Mouse (Mus musculus) MEL (cell line): ENCODE data around the gene Rpia.

ENCODE experiments used
- CTCF ChIP-seq, 3 experiments: IDR thresholded peaks in 2 of 3; conservative IDR thresholded peaks in 1 of 3; 2 replicates each; pipeline ENCODE4 v1.5.1; 2011 to 2012; ENCODE audit warnings: low read length in 3 of 3, low read depth in 2 of 3, mild to moderate bottlenecking in 2 of 3, improper control_type of control experiment in 1 of 3, inconsistent platforms in 1 of 3, mixed read lengths in 1 of 3, moderate library complexity in 1 of 3; ENCODE audit not compliant: control insufficient read depth in 1 of 3, insufficient read depth in 1 of 3, poor library complexity in 1 of 3, severe bottlenecking in 1 of 3
- EP300 ChIP-seq, 2 experiments: IDR thresholded peaks; 2 replicates each; pipeline ENCODE4 v1.6.1; 2011; ENCODE audit warnings: improper control_type of control experiment in 2 of 2, low read length in 2 of 2, low read depth in 1 of 2, mild to moderate bottlenecking in 1 of 2
- ETS1 ChIP-seq: IDR thresholded peaks from 2 replicates; pipeline ENCODE4 v1.6.1; 2012; ENCODE audit warnings: low read depth, mild to moderate bottlenecking, inconsistent platforms, low read length, improper control_type of control experiment, moderate library complexity
- GATA1 ChIP-seq: IDR thresholded peaks from 2 replicates; pipeline ENCODE4 v1.6.1; 2011; ENCODE audit warnings: low read depth, low read length, improper control_type of control experiment
- HCFC1 ChIP-seq: IDR thresholded peaks from 2 replicates; pipeline ENCODE4 v1.6.1; 2012; ENCODE audit warnings: low read depth, mild to moderate bottlenecking, inconsistent platforms, low read length, improper control_type of control experiment, moderate library complexity
- JUND ChIP-seq: IDR thresholded peaks from 2 replicates; pipeline ENCODE4 v1.6.1; 2011; ENCODE audit warnings: low read depth, mild to moderate bottlenecking, improper control_type of control experiment, low read length
- KAT2A ChIP-seq: conservative IDR thresholded peaks from 2 replicates; pipeline ENCODE4 v1.6.1; 2012; ENCODE audit warnings: low read depth, low read length, improper control_type of control experiment, inconsistent platforms
- MAX ChIP-seq: IDR thresholded peaks from 2 replicates; pipeline ENCODE4 v1.6.1; 2011; ENCODE audit warnings: low read length, improper control_type of control experiment
- MEF2A ChIP-seq: IDR thresholded peaks from 2 replicates; pipeline ENCODE4 v1.6.1; 2014; ENCODE audit warnings: low read depth, mild to moderate bottlenecking, inconsistent platforms, low read length, improper control_type of control experiment; ENCODE audit not compliant: poor library complexity, insufficient replicate concordance, severe bottlenecking; ENCODE audit errors: extremely low read depth
- NELFE ChIP-seq: IDR thresholded peaks from 2 replicates; pipeline ENCODE4 v1.6.1; 2011; ENCODE audit warnings: low read depth, low read length, improper control_type of control experiment
- NRF1 ChIP-seq: IDR thresholded peaks from 2 replicates; pipeline ENCODE4 v1.6.1; 2014; ENCODE audit warnings: low read depth, mild to moderate bottlenecking, inconsistent platforms, low read length, improper control_type of control experiment, moderate library complexity; ENCODE audit not compliant: poor library complexity, insufficient read depth, severe bottlenecking
- POLR2A ChIP-seq, 2 experiments: IDR thresholded peaks; 2 replicates each; pipeline ENCODE4 v1.6.1; 2011 to 2012; ENCODE audit warnings: low read length in 2 of 2, mild to moderate bottlenecking in 2 of 2, control low read depth in 1 of 2, improper control_type of control experiment in 1 of 2, low read depth in 1 of 2, moderate library complexity in 1 of 2; ENCODE audit not compliant: control insufficient read depth in 1 of 2, insufficient read depth in 1 of 2, poor library complexity in 1 of 2
- USF1 ChIP-seq: IDR thresholded peaks from 2 replicates; pipeline ENCODE4 v1.6.1; 2014; ENCODE audit warnings: low read depth, mild to moderate bottlenecking, inconsistent platforms, low read length, improper control_type of control experiment, moderate library complexity
- ZKSCAN1 ChIP-seq: IDR thresholded peaks from 2 replicates; pipeline ENCODE4 v1.6.1; 2012; ENCODE audit warnings: low read depth, mild to moderate bottlenecking, inconsistent platforms, low read length, improper control_type of control experiment, moderate library complexity

GRCm38 (mm10) chr6:70790852-70791761, 925 bp downstream of the Rpia start:
- TF ChIP-seq MEF2A = no peak
- TF ChIP-seq EP300 (IDR thresholded peaks at IDR 0.05; ENCODE audit: low read depth in 1 of 2, low read length in 2 of 2) = no peak; a peak in 1 of 4 replicates
- TF ChIP-seq CTCF (IDR thresholded peaks at IDR 0.05 in 2 of 3, conservative IDR thresholded peaks at IDR 0.05 in 1 of 3; ENCODE audit: control insufficient read depth in 1 of 3, insufficient read depth in 1 of 3, low read depth in 2 of 3, low read length in 3 of 3, poor library complexity in 1 of 3, severe bottlenecking in 1 of 3) = no peak
- TF ChIP-seq ETS1 = peak; percentile 29; the same call in 1 of the 2 replicates
- TF ChIP-seq GATA1 = peak; percentile 79
- no peak for TF ChIP-seq ZKSCAN1
- no peak for TF ChIP-seq NRF1
- TF ChIP-seq MAX = no peak
- TF ChIP-seq JUND = no peak
- no peak for TF ChIP-seq KAT2A
- TF ChIP-seq POLR2A (IDR thresholded peaks at IDR 0.05; ENCODE audit: control insufficient read depth in 1 of 2, insufficient read depth in 1 of 2, low read depth in 1 of 2, low read length in 2 of 2, poor library complexity in 1 of 2) = 0 out of 4 replicates have a peak, but pooled peaks of 1 of the 2 experiments have one; percentile 24
- no peak for TF ChIP-seq USF1
- TF ChIP-seq NELFE = 0 out of 2 replicates have a peak, but pooled peaks have one; percentile 25
- peak; percentile 55; the same call in 1 of the 2 replicates for TF ChIP-seq HCFC1
